Mouse (Mus musculus) kidney, postnatal 0 days (tissue): ENCODE results near the gene Nln. TPM values are rescaled to one million over a fixed set of nuclear protein-coding genes. Genes with fewer than 3 reads are reported as not detected.

Source experiments
- ATAC-seq: fragments of 200-750 bp; cut with Nextera tagmentation; replicated peaks from 2 replicates; pipeline ENCODE4 v1.8.0; 2017; ENCODE audit warnings: low read depth, moderate number of reproducible peaks, moderate TSS enrichment, moderate library complexity; ENCODE audit not compliant: low FRiP score
- DNase-seq: peaks from one replicate; pipeline ENCODE4 v3.0.0-alpha.2; 2016; ENCODE audit warnings: low spot score
- H3K27ac ChIP-seq: fragments of 300-500 bp; sonication (generic); 2 replicates; pipeline ENCODE4 v1.5.1; 2014; ENCODE audit warnings: mild to moderate bottlenecking
- H3K27me3 ChIP-seq: fragments of 300-500 bp; sonication (generic); 2 replicates; pipeline ENCODE4 v1.6.1; 2014; ENCODE audit warnings: low read length, mixed read lengths; ENCODE audit not compliant: insufficient read depth
- H3K36me3 ChIP-seq: fragments of 300-500 bp; sonication (generic); 2 replicates; pipeline ENCODE4 v1.6.1; 2014; ENCODE audit warnings: low read length, mixed read lengths; ENCODE audit not compliant: insufficient read depth
- H3K4me1 ChIP-seq: fragments of 300-500 bp; sonication (generic); replicated peaks from 2 replicates; pipeline ENCODE4 v1.6.1; 2014; ENCODE audit warnings: antibody characterized with exemption, low read length, mixed read lengths; ENCODE audit not compliant: insufficient read depth
- H3K4me2 ChIP-seq: fragments of 300-500 bp; sonication (generic); 2 replicates; pipeline ENCODE4 v1.6.1; 2014; ENCODE audit warnings: mild to moderate bottlenecking, low read length, moderate library complexity, mixed read lengths
- H3K4me3 ChIP-seq: fragments of 300-500 bp; sonication (generic); replicated peaks from 2 replicates; pipeline ENCODE4 v1.5.1; 2014; ENCODE audit warnings: low read depth, low read length
- H3K9ac ChIP-seq: fragments of 300-500 bp; sonication (generic); 2 replicates; pipeline ENCODE4 v1.6.1; 2014; ENCODE audit warnings: low read depth, low read length
- H3K9me3 ChIP-seq: fragments of 300-500 bp; sonication (generic); replicated peaks from 2 replicates; pipeline ENCODE4 v1.6.1; 2016; ENCODE audit warnings: low read length, inconsistent platforms, mixed read lengths
- CTCF ChIP-seq: IDR thresholded peaks from 2 replicates; pipeline ENCODE4 v1.5.1; 2016; ENCODE audit warnings: antibody characterized with exemption, low read depth, mild to moderate bottlenecking, moderate library complexity
- WGBS: fragments of 180-500 bp; shearing (Covaris S2); extraction: QIAGEN DNeasy Blood & Tissue Kit; methylation state at CpG from one replicate; pipeline ENCODE4 v1.1.7; 2014; 5-methylcytosine and 5-hydroxymethylcytosine counted together
- polyA plus RNA-seq: library from polyadenylated mRNA; unstranded; fragments of >200 nt; fragmentation: Nextera tagmentation; extraction: Ambion mirVana; gene quantifications from 2 replicates; pipeline ENCODE4 v1.2.1, GENCODE M21; 2015

The Nln gene
- polyA plus RNA-seq, 1 experiment from 2014 or later, result 13.5 TPM

GRCm38 (mm10) chr13:104114827-104115226 lies 5.4 kb upstream of the Nln start:
- TF ChIP-seq CTCF, result no peak
- no peak overlapping the region for H3K4me2 ChIP-seq
- no peak for DNase-seq
- H3K36me3 ChIP-seq, result 0 out of 2 replicates have a peak, but pooled peaks cover 6% of the 10 kb centered on the region
- H3K9me3 ChIP-seq, result no peaks in the 10 kb centered on the region
- WGBS, result 93% methylated on average over 2 of the region's 2 CpGs
- no peaks in the 10 kb centered on the region for H3K27me3 ChIP-seq
- no peaks in the 10 kb centered on the region for H3K4me1 ChIP-seq
- no peak overlapping the region for H3K27ac ChIP-seq
- no peak overlapping the region for H3K9ac ChIP-seq
- no peak for ATAC-seq
- no peak overlapping the region for H3K4me3 ChIP-seq

DNA sequence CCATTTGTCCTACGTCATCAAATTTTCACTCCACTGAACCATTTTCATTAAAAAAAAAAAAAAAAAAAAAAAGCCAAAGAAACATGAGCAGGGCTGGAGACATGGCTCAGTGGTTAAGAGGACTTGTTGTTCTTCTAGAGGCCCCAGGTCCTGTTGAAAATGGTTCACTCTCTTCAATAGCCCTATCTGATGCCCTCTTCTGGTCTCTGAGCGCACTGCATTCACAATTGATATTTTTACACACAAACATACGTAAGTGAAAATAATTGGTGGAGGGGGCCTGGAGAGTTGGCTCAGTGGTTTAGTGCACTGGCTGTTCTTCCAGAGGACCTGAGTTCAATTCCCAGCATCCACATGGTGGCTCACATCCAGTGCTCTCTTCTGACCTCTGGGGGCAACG lies 4.4 kb upstream of the Nln start:
- peak; percentile 55; the same call in 1 of the 2 replicates for TF ChIP-seq CTCF
- DNase-seq (peak; percentile 65), ATAC-seq (no peak)
- Histone ChIP-seq H3K27ac (no peak overlapping the region), H3K9ac (no peak overlapping the region), H3K27me3 (no peaks in the 10 kb centered on the region), H3K4me3 (no peak overlapping the region), H3K36me3 (0 out of 2 replicates have a peak, but pooled peaks cover under 1% of the 10 kb centered on the region), H3K4me2 (no peak overlapping the region), H3K9me3 (no peaks in the 10 kb centered on the region), H3K4me1 (no peaks in the 10 kb centered on the region)
- WGBS, result 82% methylated on average over 4 of the region's 4 CpGs

GRCm38 (mm10) chr13:104112266-104112900 lies 3.0 kb upstream of the Nln start:
- Histone ChIP-seq H3K36me3 (no peaks in the 10 kb centered on the region), H3K4me2 (no peak overlapping the region), H3K27ac (no peak overlapping the region), H3K27me3 (no peaks in the 10 kb centered on the region), H3K4me1 (no peaks in the 10 kb centered on the region), H3K4me3 (no peak overlapping the region), H3K9me3 (no peaks in the 10 kb centered on the region), H3K9ac (no peak overlapping the region)
- WGBS, result 68% methylated on average over 12 of the region's 12 CpGs
- DNase-seq (no peak), ATAC-seq (no peak)
- TF ChIP-seq CTCF, result no peak

DNA sequence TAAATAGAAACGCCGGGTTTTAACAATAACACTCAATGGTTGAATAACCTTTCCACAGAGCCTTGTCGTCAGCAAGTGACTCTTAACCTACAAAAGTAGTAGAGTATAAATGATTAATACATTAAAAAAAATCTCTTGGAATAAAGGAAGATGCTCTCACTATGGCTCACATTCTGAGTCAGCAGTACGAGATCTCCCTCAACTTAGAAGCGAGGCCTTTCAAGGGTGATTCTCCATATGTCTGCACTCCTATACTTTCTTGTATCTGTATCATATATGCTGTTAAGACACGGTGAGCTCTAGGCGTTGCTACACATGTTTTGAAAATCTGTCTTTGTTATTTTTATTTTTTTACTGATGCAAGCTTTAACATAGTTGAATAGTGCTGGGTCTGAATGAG lies 1.1 kb upstream of the Nln start:
- ATAC-seq, result no peak

GRCm38 (mm10) chr13:104109816-104110521 lies 555 bp upstream of the Nln start:
- no peak for TF ChIP-seq CTCF
- WGBS, result under 1% methylated on average over 36 of the region's 38 CpGs
- Histone ChIP-seq H3K4me2 (peak overlapping the region; percentile 95), H3K27ac (peak overlapping the region; percentile 71), H3K9ac (peak overlapping the region; percentile 68), H3K9me3 (no peaks in the 10 kb centered on the region), H3K36me3 (no peaks in the 10 kb centered on the region), H3K4me1 (no peaks in the 10 kb centered on the region), H3K27me3 (no peaks in the 10 kb centered on the region), H3K4me3 (peak overlapping the region; percentile 94)
- ATAC-seq (peak; percentile 44), DNase-seq (peak; percentile 83)

More for the DNA sequence above, 1.1 kb upstream of the Nln start:
- Histone ChIP-seq H3K36me3 (no peaks in the 10 kb centered on the region), H3K4me3 (peak overlapping the region; percentile 94), H3K9ac (peak overlapping the region; percentile 68; the same call in 1 of the 2 replicates), H3K9me3 (no peaks in the 10 kb centered on the region), H3K4me2 (peak overlapping the region; percentile 95), H3K27ac (peak overlapping the region; percentile 71; the same call in 1 of the 2 replicates), H3K27me3 (no peaks in the 10 kb centered on the region), H3K4me1 (no peaks in the 10 kb centered on the region)
- 44% methylated on average over 7 of the region's 7 CpGs for WGBS
- TF ChIP-seq CTCF, result no peak
- DNase-seq, result peak; percentile 8

DNA sequence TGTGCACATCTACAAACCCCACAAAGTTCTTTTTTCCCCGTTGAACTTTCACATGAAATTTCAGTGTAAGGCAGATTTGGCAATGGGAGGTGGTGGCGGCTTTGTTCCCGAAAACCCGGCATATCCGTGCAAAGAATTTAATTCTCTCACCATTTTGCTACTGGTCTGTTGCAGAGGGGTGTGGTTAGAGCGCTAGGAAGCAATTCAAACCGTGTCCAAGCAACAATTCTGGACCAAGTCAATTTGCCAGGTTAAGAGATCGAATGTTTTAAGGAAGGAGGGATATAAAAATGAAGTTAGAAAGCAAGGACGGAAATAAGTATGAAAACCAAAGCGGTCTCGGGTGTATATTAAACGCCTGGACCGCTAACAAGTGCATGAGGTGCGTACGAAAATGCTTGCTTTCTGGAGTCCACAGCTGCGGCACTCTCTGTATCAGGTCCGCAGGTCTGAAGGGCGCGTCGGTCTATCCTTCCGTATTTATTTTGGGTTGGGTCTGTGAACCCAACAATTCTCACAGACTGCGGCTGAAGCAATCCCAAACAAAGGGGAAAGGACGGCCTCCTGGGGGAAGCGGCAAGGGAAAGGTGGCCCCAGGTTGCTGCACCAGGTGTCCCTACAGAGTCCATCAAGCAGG lies 645 bp downstream of the Nln start:
- TF ChIP-seq CTCF, result no peak
- no peak for ATAC-seq
- no peaks in the 10 kb centered on the region for H3K27me3 ChIP-seq
- no peaks in the 10 kb centered on the region for H3K4me1 ChIP-seq
- H3K4me2 ChIP-seq, result peak overlapping the region; percentile 95
- H3K4me3 ChIP-seq, result peak overlapping the region; percentile 94
- DNase-seq, result peak; percentile 35
- no peaks in the 10 kb centered on the region for H3K36me3 ChIP-seq
- 1% methylated on average over 24 of the region's 24 CpGs for WGBS
- 0 out of 2 replicates have a peak, but pooled peaks cover 4% of the 10 kb centered on the region for H3K9me3 ChIP-seq
- peak overlapping the region; percentile 70 for H3K9ac ChIP-seq
- peak overlapping the region; percentile 71 for H3K27ac ChIP-seq
